Mouse (Mus musculus): ENCODE results near the gene Rpl22l1.

- TF ChIP-seq TBP (conservative IDR thresholded peaks at IDR 0.05; ENCODE audit: low read depth, low read length) (no peak), CTCF (conservative IDR thresholded peaks at IDR 0.05 in 1 of 2, IDR thresholded peaks at IDR 0.05 in 1 of 2; ENCODE audit: low read depth in 2 of 2, low read length in 2 of 2) (no peak), KAT2A (IDR thresholded peaks at IDR 0.05; ENCODE audit: insufficient replicate concordance, low read length) (no peak), POLR2AphosphoS2 (IDR thresholded peaks at IDR 0.05; ENCODE audit: low read depth, low read length) (no peak), MAZ (IDR thresholded peaks at IDR 0.05; ENCODE audit: low read depth, low read length) (no peak), EP300 (IDR thresholded peaks at IDR 0.05; ENCODE audit: low read length) (no peak), CHD1 (IDR thresholded peaks at IDR 0.05; ENCODE audit: low read depth, low read length) (no peak), ETS1 (conservative IDR thresholded peaks at IDR 0.05; ENCODE audit: low read depth, low read length) (no peak), MYC (IDR thresholded peaks at IDR 0.05; ENCODE audit: low read depth, low read length) (no peak), ZKSCAN1 (IDR thresholded peaks at IDR 0.05; ENCODE audit: borderline replicate concordance, low read depth, low read length) (no peak), MXI1 (IDR thresholded peaks at IDR 0.05; ENCODE audit: low read depth, low read length) (no peak)
These were observed 41.9 kb downstream of the Rpl22l1 start for GRCm38 (mm10) chr3:28847115-28847514.
